Mouse (Mus musculus) erythroblast, embryonic 14.5 days (primary cell): ENCODE measurements around the gene Thada. TPM values are rescaled to one million over a fixed set of nuclear protein-coding genes. Genes with fewer than 3 reads are reported as not detected.
"Not testable (repeated sequence)": the region's sequence is repeated elsewhere in the genome, so short reads cannot be mapped to it uniquely, and the experiment has no call there.

Experiments
- H3K27me3 ChIP-seq: 2 replicates; pipeline ENCODE4 v1.6.1; 2012; ENCODE audit warnings: inconsistent platforms; ENCODE audit not compliant: control insufficient read depth
- H3K36me3 ChIP-seq: 2 replicates; pipeline ENCODE4 v1.6.1; 2012; ENCODE audit warnings: mild to moderate bottlenecking, inconsistent platforms; ENCODE audit not compliant: control insufficient read depth
- H3K4me1 ChIP-seq: 2 replicates; pipeline ENCODE4 v1.6.1; 2012; ENCODE audit warnings: inconsistent platforms; ENCODE audit not compliant: control insufficient read depth
- H3K4me3 ChIP-seq: replicated peaks from 2 replicates; pipeline ENCODE3; 2012; ENCODE audit warnings: moderate library complexity, mild to moderate bottlenecking, inconsistent platforms
- H3K9me3 ChIP-seq: 2 replicates; pipeline ENCODE4 v1.6.1; 2012; ENCODE audit warnings: low read length, inconsistent platforms, mixed read lengths; ENCODE audit not compliant: control insufficient read depth
- GATA1 ChIP-seq: IDR thresholded peaks from 2 replicates; pipeline ENCODE4 v1.6.1; 2012; ENCODE audit warnings: low read length, inconsistent platforms, mixed read lengths
- TAL1 ChIP-seq: IDR thresholded peaks from 3 replicates; pipeline ENCODE4 v1.6.1; 2012; ENCODE audit warnings: low read length, inconsistent platforms, mixed read lengths
- polyA plus RNA-seq: library from polyadenylated mRNA; stranded (reverse); fragments of >175 nt; gene quantifications from 2 replicates; pipeline ENCODE4 v1.2.3, GENCODE M21; 2012

Gene Thada
- polyA plus RNA-seq, 1 experiment, result 0.08 TPM

DNA sequence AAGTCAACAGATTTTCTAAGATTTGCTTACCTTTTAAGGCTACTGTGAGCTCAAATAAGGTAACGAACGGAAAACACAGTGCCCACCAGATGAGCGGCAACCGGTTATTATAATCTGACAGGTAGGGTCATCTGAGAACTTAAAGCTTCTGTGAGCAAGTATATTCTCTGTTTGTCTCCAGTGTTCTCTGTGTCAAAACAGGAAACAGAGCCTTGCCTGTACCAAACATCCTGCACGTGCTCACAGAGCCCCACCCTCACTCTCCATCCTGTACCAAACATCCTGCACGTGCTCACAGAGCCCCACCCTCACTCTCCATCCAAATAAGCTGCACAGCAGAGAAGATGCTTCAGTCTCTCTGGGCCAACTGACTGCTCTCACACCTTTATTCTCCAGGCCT, 152.5 kb downstream of the Thada start:
- no peaks in the 10 kb centered on the region for H3K4me1 ChIP-seq
- H3K4me3 ChIP-seq, result no peak overlapping the region
- no peaks in the 10 kb centered on the region for H3K9me3 ChIP-seq
- peaks cover 16% of the 10 kb centered on the region for H3K36me3 ChIP-seq
- no peak for TF ChIP-seq TAL1
- no peak for TF ChIP-seq GATA1
- no peaks in the 10 kb centered on the region for H3K27me3 ChIP-seq

DNA sequence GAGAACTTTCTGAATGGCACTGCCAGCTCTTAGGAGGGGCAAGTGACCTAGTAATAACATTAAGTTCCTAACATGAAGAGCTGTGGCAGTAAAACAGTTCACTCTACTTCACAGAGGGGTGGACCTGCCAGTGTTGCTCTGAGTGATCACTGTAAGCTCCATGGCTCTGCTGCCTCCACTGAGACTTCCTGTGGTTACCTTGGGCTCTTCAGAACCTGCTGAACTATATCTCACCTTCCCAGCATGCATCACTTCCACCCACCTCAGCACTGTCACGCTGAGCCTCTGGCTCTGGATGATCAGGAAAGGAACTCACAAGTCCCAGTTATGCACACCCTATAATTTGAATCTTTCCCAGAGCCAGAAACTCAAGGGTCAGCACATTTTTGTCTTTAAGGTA, 159.9 kb downstream of the Thada start:
- Histone ChIP-seq H3K27me3 (no peaks in the 10 kb centered on the region), H3K4me1 (no peaks in the 10 kb centered on the region), H3K9me3 (no peaks in the 10 kb centered on the region), H3K4me3 (no peak overlapping the region), H3K36me3 (peaks cover 27% of the 10 kb centered on the region)
- TF ChIP-seq GATA1 (no peak), TAL1 (no peak)

DNA sequence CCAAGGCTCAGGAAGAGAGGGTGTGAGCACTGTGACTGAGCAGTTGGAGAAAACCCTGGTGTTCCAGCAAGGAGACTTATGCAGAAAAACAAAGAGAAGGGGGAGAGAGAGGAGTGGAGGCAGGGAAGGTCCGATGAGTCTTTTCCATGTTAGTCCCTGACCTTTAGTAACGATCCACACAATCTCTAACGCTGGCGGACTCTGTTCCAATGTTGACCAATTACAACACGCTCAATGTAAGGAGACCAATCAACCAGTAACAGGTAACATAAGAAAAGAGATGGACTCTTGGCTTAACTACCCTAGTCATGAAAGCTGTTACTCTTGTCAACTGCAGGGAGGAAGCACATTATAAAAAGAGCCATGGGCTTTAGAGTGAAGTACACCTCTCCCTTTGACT, 160.9 kb downstream of the Thada start:
- no peaks in the 10 kb centered on the region for H3K9me3 ChIP-seq
- TF ChIP-seq GATA1 (no peak), TAL1 (no peak)
- H3K27me3 ChIP-seq, result no peaks in the 10 kb centered on the region
- H3K4me3 ChIP-seq, result no peak overlapping the region
- H3K4me1 ChIP-seq, result no peaks in the 10 kb centered on the region
- H3K36me3 ChIP-seq, result peaks cover 27% of the 10 kb centered on the region

DNA sequence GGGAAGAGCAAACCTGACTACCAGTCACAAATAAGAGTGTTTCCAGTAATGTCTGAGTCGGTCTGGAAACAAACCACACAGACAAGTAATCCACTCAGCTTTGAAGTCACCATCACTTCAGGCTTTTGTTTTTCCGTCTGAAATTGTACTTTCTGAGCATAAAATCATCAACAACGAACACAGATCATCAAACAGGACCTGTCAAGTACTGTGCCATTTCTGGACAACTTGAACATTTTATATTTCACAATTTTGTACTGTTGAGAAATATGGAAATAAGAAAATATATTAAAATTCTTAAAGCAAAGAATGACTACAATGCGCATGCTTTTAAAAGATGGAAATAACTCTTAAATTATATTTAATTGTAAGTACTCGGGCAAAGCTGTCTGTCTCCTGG, 161.9 kb downstream of the Thada start:
- peaks cover 20% of the 10 kb centered on the region for H3K36me3 ChIP-seq
- H3K4me1 ChIP-seq, result no peaks in the 10 kb centered on the region
- TF ChIP-seq GATA1, result no peak
- H3K27me3 ChIP-seq, result no peaks in the 10 kb centered on the region
- no peaks in the 10 kb centered on the region for H3K9me3 ChIP-seq
- no peak overlapping the region for H3K4me3 ChIP-seq

DNA sequence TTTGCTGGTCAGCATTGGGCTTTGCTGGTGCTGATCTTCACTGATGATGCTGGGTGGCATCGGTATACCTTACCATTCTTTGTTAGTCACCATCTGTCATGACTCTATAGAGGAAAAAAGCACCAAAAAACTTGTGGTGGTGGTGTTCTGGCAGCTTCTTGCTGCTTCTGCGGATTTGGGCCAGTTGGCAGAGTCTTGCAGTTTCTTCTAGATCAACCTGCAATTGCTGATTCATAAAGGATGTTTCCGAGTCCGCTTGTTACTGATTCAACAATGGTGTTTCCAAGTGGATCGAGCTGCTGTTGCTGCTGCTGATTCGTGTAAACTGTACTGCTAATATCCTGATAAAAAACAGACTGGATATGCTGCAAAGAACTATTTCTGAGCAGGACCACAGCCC, 168.0 kb downstream of the Thada start:
- H3K9me3 ChIP-seq, result no peaks in the 10 kb centered on the region
- H3K36me3 ChIP-seq, result peaks cover 6% of the 10 kb centered on the region
- no peaks in the 10 kb centered on the region for H3K4me1 ChIP-seq
- no peaks in the 10 kb centered on the region for H3K27me3 ChIP-seq
- no peak for TF ChIP-seq GATA1
- no peak for TF ChIP-seq TAL1
- H3K4me3 ChIP-seq, result no peak overlapping the region

DNA sequence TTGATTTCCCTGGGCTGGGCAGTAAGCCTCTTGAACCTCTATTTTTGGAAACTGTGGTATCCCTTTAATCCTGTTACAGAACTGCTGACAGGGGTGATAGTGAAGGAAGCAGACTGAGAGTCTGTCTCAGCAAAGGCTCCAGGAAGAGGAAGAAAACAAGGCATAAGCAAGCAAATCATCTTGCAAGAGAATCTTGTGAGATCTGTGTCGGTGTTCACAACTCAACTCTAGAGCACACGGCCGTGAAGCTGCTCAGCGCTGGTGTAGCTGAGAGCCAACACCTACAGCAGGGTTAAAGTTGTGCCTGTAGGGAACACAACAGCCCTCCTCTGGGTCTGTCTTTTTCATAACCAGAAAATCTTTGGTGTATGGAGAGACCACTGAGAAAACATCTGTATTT, 172.8 kb downstream of the Thada start:
- H3K4me3 ChIP-seq, result no peak overlapping the region
- TF ChIP-seq GATA1, result no peak
- TF ChIP-seq TAL1, result no peak
- H3K9me3 ChIP-seq, result no peaks in the 10 kb centered on the region
- peaks cover 9% of the 10 kb centered on the region for H3K36me3 ChIP-seq
- no peaks in the 10 kb centered on the region; the same call in 1 of the 2 replicates for H3K4me1 ChIP-seq
- H3K27me3 ChIP-seq, result no peaks in the 10 kb centered on the region

DNA sequence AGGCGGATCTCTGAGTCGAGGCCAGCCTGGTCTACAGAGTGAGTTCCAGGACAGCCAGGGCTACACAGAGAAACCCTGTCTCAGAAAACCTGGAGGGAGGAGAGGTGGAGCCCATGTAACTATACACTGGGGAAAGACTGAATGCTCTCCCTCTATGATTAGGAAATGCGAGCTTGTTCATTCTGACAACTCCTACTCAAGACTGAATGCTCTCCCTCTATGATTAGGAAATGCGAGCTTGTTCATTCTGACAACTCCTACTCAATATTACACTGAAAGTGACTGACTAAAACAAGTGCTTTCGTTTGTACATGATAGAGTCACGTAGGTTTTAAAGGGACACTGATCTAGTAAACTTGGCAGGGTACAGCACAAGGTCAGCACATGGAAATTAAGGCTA, 174.8 kb downstream of the Thada start:
- H3K27me3 ChIP-seq, H3K4me3 ChIP-seq, H3K9me3 ChIP-seq, H3K36me3 ChIP-seq, H3K4me1 ChIP-seq: not testable (repeated sequence)

DNA sequence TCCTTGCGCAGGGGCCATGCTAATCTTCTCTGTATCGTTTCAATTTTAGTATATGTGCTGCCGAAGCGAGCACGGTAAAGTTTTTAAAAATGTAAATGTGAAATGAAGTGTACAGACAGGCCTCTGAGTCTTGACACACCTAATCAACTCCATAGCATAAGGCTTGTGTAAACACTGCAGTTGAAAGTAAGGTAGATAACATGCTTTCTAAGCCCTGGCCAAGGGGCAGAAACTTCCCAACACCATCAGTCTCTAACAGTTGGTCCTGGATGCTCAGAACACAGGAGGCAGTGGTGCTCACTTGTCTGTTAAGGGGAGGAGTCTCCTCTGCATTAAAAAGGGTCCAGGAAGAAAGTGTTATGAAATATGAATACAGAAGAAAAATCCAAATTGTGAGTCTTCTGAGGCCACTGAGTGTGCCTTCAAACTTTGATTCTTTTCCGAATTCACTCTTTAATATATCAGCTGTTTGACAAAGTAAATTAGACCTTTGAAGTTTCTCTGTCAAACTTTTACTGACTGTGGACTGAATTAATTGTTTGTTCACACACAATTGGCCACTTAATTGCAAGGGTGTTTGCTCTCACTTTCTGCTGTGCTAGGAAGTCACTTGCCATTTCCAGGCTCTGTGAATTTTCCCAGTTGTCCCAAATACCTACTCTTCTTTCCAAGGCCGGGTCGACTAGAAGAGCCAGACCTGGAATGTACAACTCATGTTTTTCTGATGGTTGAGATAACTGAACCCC, 178.2 kb downstream of the Thada start:
- H3K4me3 ChIP-seq, result no peak overlapping the region
- peaks cover 2% of the 10 kb centered on the region; the same call in 1 of the 2 replicates for H3K4me1 ChIP-seq
- TF ChIP-seq GATA1 (no peak), TAL1 (no peak)
- H3K9me3 ChIP-seq, result no peaks in the 10 kb centered on the region
- H3K36me3 ChIP-seq, result peaks cover 5% of the 10 kb centered on the region
- no peaks in the 10 kb centered on the region for H3K27me3 ChIP-seq

DNA sequence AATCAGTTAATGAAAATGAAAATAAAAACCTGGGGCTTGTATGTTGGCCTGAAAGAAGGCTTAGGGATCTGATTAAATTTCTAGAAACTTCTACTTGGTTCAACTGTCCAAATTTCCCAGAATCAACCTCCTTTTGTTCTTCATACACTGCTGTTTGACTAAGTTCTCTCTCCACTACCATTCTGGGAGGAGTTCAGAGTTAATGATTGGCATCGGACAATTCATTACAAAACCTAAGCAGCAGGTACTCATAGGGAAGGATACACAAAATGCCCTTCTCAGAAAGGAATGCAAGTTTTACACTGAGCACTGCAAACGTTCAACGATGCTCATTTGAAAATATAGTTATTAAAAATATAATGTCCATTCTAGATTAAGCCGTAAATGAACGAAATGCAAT, 179.5 kb downstream of the Thada start:
- no peaks in the 10 kb centered on the region for H3K9me3 ChIP-seq
- H3K4me1 ChIP-seq, result peaks cover 5% of the 10 kb centered on the region; the same call in 1 of the 2 replicates
- H3K27me3 ChIP-seq, result no peaks in the 10 kb centered on the region
- TF ChIP-seq GATA1, result no peak
- no peak for TF ChIP-seq TAL1
- H3K36me3 ChIP-seq, result peaks cover 5% of the 10 kb centered on the region
- H3K4me3 ChIP-seq, result no peak overlapping the region

DNA sequence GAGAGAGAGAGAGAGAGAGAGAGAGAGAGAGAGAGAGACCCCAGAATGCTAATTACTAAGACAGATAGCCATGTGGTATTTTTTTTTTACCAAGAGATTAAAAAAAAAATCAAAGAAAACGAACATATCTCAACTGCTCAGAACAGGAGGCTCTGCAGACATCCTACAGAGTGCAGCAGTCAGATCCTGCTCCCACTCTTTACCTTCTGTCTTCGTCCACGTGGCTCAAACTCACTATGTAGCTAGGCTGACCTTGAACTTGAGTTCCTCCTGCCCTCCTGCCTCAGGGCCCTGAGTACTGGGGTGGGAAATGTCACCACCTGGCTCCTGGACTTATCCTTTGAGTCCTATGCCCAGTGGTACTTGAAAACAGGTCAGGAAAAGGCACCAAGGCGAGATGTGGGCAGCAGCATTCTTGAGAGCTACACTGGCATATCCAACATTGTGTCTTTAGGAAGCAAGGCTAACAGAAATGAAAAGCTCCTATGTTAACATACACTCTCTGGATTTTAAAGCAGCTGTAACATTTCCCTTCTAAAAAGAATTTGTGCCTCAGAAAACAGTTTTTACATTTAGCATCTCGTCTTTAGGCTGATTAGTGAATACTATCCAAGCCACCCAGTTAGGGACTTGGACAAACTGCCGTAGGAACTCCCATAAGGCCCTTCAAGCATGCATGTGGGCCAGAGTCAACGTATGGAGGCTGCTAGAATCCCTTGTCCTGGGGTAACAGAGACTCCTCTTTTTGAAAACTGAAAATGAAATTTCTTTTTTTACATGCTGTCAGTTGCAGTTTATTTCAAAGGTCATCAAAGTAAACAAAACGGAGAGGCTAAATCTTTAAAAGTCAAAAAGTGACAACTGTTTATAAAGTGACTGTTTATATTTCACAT, 183.4 kb downstream of the Thada start:
- TF ChIP-seq GATA1 (no peak), TAL1 (no peak)
- Histone ChIP-seq H3K36me3 (peaks cover 2% of the 10 kb centered on the region; the same call in 1 of the 2 replicates), H3K27me3 (no peaks in the 10 kb centered on the region), H3K9me3 (no peaks in the 10 kb centered on the region), H3K4me3 (no peak overlapping the region), H3K4me1 (peaks cover 3% of the 10 kb centered on the region; the same call in 1 of the 2 replicates)
